Mouse (Mus musculus): ENCODE measurements around the gene Gm27029.
"Not testable (repeated sequence)": the region's sequence is repeated elsewhere in the genome, so short reads cannot be mapped to it uniquely, and the experiment has no call there.

The Gm27029 gene

DNA sequence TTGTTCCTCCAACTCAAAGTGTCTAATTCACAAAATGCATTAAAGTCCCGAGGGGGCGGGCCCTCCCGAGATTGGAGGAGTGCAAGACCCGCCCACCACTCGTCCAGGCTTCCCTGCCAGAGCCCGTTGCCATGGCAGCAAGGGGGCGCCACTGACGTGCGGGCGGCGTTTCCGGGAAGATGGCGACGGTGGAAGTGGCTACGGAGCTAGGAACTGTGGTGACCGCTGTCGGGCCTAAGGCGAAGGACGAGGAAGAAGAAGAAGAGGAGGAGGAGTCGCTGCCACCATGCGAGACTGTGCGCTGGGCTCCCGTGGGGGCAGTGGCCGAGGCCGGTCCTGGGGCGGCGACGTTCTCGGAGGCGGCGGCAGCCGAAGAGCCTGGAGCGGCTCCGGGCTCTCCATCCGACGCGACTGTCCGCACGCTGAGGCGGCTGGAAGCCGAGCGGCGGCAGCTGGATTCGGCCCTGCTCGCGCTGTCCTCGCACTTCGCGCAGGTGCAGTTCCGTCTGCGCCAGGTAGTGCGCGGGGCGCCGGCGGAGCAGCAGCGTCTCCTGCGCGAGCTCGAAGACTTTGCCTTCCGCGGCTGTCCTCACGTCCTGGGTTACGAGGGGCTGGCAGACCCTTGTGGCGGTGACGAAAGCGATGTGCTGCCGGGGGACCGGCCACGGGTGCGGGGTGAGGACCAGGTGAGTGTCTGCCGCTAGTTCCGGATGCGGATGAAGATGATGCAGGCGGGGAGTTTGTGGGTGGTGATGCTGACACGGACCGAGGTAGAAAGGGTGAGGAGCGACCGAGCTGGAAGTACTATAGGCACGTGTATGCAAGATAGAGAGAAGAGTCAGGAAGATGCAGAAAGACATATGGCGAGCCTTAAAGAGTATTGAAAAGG is 573 bp upstream of the Gm27029 start, which contains the start of the genes Rundc1 and Ptges3l:
Rundc1 (plus strand) TSS at position 161 of the 889 bp plus-strand sequence.
Ptges3l (minus strand) TSS at position 409 of the 889 bp plus-strand sequence.
- ATAC-seq (ENCODE audit: insufficient number of reproducible peaks, low FRiP score, low TSS enrichment) = peak; percentile 93; the same call in 1 of the 2 replicates

DNA sequence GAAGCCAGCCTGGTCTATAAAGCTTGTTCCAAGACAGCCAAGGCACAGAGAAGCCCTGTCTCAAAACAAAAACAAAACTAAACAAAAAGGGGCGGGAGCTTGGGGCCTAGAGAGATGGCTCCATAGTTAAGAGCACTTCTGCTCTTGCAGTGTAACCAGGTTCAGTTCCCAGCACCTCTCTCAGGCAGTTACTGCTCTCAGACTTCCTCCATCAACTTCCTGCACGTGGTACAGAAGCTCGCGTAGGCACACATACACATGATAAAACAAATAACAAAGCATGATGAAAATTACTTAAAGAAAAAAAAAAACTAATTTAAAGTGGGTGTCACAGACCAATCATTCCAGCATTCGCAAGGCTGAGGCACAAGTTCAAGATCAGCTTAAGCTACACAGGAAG is 4.4 kb downstream of the Gm27029 start:
- no peak for ATAC-seq (ENCODE audit: insufficient number of reproducible peaks, low FRiP score, low TSS enrichment)

DNA sequence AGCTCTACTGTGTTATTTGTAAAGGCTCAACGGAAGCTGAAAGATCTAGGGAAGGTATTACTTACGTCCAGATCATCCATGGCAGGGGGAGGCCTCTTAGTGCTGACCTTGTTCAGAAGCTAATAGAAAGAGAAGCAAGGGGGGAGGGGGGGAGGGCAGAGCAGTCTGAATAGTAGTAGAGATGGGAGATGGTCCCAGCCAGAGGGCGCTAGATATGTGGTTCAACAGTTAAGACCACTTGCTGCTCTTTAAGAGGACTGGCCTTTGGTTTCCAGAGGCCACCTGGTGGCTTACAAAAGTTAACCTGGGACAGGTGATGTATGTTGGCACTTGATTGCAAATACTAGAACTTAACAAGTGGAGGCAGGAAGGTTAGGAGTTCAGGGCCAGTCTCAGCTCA is 5.0 kb downstream of the Gm27029 start:
- no peak for ATAC-seq (ENCODE audit: insufficient number of reproducible peaks, low FRiP score, low TSS enrichment)

DNA sequence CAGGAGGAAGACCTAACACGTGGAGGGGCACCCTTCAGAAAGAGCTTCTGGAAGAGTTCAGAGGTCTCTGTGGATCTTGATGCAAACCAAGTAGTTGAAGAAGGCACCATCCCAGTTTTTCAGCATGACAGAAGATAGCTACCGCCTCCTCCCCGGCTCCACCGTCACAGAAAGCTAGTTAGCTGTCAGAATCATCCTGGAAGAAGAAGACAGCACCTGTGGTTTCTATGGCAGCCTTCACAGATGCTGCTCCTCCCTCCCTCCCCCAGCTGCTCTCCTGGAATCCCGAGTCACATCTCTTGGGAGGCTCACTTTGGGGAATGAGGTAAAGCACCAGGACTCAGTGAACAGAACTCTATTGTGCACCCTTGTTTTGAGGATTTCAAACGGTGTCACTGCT is 5.6 kb downstream of the Gm27029 start:
- no peak for ATAC-seq (ENCODE audit: insufficient number of reproducible peaks, low FRiP score, low TSS enrichment)

DNA sequence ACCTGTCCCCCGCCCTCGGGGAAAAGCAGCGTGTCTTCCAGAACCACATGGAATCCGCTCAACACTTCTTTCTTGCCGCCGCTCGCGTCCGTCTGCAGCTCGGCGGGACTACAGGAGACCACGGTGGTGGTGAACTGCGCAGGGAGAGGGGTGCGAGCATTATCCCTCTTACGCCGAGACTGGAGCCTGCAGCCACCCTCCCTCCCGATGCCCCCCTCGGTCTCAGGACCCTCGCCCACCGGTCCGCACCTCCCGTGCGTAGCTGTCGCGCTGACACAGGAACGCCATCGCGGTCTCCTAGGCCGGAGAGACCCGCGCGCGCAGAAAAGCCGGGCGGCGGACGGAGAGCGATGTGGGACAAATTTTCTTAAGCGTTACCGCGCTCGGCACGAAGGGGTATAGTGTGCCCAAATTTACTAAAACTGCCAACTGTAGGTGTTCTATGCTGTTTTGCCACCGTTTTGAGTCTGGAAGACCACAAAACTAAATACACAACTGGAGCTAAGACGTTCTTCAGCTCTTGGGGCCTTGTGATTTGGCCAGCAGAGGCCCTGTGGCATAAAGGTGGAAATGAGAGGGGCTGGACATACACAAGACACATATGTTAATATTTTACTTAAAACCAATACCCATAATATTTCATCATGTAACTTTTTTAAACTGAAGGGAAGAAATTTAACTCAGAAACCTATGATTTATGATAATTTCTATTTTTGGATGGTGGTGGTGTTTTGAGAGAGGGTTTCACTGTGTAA is 7.3 kb downstream of the Gm27029 start, which contains the start of gene Aarsd1:
Aarsd1 (minus strand) TSS at position 515 of the 755 bp plus-strand sequence.
- ATAC-seq (ENCODE audit: insufficient number of reproducible peaks, low FRiP score, low TSS enrichment) = peak; percentile 68; the same call in 1 of the 2 replicates

DNA sequence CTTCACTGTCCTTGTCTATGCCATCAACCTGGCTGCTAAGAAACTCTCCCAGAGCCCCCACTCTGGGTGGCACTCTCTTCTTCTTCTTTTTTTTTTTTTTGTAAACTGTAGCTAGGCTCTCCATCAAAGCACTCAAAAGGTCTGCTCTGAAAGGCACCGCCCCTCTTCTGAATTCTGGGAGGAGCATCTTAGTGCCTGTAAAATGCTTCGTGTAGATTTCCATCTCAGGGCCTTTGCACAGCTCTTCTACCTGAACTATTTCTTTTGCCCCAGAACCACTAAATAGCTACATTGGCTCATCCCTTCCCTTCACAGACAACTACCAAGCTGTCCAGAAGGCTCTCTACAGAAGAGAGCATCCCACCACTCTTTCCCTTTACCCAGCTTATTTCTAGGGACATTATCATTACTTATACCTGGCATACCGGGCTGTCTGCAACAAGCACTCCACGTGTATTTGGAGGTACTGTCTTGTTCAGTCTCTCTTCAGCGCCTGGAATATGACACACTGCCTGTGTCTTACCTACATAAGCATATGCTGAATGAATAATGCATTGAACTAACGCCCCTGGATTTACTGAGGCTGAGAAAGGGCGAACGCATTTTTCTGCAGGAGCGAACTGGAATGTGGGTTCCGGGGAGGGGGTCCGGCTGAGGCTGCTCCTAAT is 8.0 kb downstream of the Gm27029 start:
- ATAC-seq (ENCODE audit: insufficient number of reproducible peaks, low FRiP score, low TSS enrichment) = no peak

DNA sequence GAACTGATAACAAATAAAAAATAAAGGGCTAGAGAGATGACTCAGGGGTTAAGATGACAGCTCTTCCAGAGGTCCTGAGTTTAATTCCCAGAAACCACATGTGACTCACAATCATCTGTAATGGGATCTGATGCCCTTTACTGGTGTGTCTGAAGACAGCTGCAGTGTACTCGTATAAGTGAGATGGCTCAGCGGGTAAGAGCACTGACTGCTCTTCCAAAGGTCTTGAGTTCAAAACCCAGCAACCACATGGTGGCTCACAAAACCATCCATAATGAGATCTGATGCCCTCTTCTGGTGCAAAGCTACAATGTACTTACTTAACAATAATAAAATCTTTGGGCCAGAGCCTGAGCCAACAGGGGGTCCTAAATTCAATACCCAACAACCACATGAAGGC is 9.3 kb downstream of the Gm27029 start:
- ATAC-seq (ENCODE audit: insufficient number of reproducible peaks, low FRiP score, low TSS enrichment) = no peak

DNA sequence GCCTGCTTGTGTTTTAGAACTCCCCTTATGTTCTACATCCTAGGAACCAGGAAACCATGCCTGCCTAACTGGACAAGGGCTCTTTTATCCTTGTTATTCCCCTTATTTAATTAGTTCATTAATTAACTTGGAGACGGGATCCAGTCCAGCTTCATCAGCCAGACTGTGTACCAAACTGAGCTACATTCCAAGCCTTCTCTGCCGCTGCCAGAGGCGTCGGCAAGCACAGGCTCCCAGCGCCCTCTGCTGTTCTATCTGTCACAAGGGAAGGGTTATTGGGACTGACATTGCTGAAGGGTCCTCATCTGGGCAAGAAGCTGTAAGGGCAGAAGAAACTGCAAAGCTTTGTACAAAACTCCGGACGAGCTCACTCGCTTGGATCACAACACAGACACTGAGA is 29.5 kb downstream of the Gm27029 start:
- no peak for ATAC-seq (ENCODE audit: insufficient number of reproducible peaks, low FRiP score, low TSS enrichment)

DNA sequence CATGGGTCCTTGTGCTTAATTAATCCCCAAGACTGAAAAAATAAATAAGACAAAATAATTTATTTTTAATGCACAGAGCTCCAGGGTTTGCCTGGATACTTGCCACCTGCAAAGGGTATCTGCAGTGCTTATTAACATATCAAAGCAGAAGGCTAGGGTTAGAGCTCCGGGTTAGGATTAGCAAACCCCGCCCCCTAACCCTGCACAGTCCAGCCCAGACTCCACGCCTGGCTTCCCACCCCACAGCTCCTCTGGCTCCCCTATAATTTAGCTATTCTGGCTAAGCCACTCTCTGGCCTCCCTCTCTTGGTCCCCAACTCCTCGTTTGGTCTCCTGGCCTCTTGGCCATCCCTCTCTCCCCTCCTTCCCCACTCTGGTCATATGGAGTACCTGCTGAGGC is 42.8 kb downstream of the Gm27029 start:
- ATAC-seq (ENCODE audit: insufficient number of reproducible peaks, low FRiP score, low TSS enrichment) = no peak

DNA sequence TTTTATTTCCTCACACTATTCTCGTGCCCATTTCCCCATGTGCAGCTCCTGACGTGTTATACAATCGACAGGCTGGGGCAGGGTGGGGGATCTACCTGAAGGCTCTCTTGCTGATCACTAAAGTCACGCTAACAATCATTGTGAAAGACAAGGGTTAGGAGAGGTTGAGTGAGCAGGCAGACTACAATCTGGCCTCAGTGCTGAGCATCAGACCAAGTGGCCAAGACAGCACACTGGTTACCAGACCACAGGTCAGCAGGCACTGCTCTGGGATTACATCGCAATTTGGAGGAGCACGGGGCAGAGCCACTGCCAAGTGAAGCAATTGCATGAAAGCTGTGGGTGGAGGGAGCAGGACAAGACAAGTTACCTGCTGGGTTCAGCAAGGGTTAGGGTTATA is 45.7 kb downstream of the Gm27029 start:
- no peak for ATAC-seq (ENCODE audit: insufficient number of reproducible peaks, low FRiP score, low TSS enrichment)

DNA sequence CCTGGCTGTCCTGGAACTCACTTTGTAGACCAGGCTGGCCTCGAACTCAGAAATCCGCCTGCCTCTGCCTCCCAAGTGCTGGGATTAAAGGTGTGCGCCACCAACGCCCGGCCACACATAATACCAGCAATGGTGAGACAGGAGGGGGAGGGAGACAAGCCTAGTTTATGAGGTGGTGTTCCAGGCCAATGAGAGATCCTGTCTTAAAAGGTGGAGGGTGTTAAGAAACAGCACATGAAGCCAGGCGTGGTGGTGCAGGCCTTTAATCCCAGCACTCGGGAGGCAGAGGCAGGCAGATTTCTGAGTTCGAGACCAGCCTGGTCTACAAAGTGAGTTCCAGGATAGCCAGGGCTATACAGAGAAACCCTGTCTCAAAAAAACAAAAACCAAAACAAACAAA is 46.4 kb downstream of the Gm27029 start:
- ATAC-seq (ENCODE audit: insufficient number of reproducible peaks, low FRiP score, low TSS enrichment) = not testable (repeated sequence)

DNA sequence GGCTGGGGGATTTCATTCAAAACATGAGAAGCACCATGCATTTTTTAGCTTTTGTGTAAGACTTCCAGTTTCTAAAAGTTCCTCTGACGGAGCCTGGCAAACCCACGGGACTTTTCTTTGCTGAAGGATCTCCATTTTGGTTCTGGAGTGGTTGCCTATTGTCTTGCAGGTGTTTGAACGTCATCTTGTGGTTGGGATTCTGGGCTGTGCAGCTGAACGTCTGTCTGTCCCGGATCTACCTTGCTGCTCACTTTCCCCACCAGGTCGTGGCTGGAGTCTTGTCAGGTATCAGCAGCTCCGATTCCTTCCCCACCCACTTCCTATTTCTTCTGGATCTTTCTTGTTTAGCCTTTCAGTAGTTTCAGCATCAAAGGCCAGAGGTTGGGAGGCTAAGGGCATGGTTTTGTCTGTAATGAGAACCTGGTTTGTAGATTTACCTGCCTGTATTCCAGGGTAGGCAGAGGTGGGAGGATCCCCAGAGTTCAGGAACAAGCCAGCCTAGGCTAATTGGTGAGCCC is 50.1 kb downstream of the Gm27029 start:
- no peak for ATAC-seq (ENCODE audit: insufficient number of reproducible peaks, low FRiP score, low TSS enrichment)

DNA sequence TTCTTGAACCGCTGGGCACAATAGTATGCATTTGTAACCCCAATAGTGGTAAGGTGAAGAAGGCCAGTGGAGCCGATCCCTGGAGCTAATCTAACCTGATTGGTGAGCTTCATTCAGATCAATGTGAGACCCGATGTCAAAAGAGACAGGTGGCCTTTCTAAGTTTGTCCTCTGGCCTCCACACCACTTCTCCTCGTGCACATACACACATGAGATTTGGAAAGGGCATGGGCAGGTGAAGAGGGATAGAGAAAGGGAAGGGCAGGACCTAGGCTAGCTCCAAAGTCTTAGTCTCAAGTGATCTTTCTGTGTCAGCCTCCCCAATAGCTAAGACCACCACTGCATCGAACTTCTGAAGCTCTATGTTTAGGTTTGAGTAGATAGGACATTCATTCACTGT is 54.5 kb downstream of the Gm27029 start:
- no peak for ATAC-seq (ENCODE audit: insufficient number of reproducible peaks, low FRiP score, low TSS enrichment)

DNA sequence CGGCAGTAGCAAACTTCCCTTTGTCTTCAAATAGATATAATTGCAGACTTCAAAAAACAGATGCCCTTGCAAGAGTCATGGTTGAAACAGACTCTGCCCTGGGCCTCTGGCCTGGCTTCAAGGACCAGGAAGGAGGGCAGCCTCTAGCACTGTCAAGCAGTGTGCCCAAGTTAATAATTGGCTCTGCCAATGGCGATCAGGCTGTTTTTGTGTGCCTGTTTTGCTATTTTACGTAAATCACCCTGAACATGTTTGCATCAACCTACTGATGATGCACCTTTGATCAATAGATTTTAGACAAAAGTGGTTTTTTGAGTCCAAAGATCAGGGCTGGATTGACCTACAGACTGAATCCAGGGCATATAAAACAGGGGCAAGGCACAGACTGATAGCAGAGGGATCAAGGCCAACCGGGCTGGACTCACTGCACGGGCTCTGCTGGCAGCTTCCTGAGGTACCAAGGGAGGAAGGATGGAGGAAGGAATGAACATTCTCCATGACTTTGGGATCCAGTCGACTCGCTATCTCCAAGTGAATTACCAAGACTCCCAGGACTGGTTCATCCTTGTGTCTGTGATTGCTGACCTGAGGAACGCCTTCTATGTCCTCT is 57.2 kb downstream of the Gm27029 start, which contains the start of gene G6pc:
G6pc (plus strand) TSS at position 236 of the 610 bp plus-strand sequence.
- no peak for ATAC-seq (ENCODE audit: insufficient number of reproducible peaks, low FRiP score, low TSS enrichment)

DNA sequence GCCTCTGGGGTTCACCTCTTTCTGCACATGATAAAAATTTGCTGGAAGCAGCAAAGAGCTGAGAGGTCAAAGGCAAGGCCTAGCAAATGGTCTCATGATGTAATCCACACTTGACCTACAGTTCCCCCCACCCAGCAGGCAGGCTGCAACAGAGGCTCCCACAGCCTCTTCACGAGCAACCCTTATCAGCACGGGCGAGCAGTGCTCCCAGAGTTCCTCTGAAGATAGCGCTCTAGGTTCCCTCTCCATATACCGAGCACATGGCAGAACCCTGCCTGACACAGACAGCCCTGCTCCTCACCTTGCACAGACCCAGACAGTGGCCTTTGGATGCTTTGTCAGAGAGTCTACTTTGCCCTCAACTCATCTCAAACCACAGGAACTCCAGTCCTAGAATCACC is 60.1 kb downstream of the Gm27029 start:
- ATAC-seq (ENCODE audit: insufficient number of reproducible peaks, low FRiP score, low TSS enrichment) = no peak

DNA sequence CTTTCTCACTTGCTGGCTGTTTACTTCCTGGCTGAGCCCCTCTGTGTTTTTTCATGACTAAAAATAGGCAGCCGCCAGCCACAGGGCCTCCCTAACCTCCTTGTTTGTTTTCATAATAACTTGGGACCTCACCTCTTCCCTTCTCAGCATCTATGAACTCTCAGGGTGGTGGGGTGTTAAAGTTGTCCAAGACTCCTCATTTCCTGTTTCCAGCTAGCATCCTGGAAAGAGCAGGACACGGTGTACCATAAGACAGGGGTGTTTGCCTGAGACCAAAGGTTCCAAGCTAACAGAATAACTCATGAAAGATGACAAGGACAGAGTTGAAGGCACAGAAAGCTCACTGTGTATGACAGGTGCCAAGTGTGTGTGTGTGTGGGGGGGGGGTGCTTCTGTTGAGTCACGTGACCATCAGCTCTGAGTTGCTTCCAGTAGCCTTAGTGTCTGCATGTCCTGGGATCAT is 63.9 kb downstream of the Gm27029 start:
- no peak for ATAC-seq (ENCODE audit: insufficient number of reproducible peaks, low FRiP score, low TSS enrichment)

DNA sequence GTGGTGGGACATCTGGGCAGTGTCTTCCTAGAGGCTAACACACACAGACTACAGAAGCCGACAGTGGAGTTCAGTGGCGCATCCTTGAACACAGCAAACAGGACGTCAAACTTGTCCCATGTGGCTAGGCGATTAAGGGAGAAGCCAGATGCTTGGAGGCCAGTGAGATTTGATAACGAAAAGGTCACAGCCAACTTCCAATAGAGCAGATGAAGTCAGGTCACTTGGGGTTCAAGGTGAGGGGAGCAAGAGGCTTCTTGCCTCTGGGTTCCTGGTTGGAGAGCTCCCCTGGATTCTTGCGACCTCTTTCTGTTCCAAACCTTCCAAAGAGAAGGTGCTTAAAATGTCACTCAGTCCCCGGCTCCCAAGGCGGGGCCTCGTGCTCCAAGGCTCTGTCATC is 64.8 kb downstream of the Gm27029 start:
- ATAC-seq (ENCODE audit: insufficient number of reproducible peaks, low FRiP score, low TSS enrichment) = no peak

DNA sequence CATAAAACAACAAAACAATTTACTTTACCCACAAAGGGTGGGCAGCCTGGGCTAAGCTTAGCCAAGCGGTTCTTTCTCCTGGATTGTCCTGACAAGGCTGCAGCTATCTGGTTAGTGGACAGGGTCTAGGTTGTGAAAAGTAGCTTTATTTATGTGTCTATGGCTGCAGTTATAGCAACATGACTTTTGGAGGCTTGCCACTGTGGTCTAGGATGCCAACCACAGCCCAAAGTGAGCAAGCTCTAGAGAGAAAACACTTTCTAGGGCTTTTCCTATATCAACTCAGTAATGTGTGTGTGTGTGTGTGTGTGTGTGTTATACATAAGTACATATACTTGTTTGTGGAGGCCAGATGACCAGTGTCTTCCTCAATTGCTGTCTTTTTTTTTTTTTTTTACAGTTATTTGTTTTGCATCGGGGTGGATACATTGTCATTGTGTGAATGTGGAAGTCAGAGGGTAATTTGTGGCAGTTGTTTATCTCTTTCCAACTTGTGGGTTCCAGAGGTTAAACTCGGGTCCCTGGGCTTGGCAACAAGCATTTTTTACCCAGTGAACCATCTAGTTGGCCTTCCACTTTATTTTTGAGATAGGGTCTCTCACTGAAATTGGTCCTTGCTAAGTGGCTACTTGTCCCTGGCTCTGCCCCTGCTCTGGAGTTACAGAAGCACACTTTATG is 67.0 kb downstream of the Gm27029 start:
- ATAC-seq (ENCODE audit: insufficient number of reproducible peaks, low FRiP score, low TSS enrichment) = no peak
